Mouse (Mus musculus) olfactory bulb, adult 2 months (tissue): ENCODE data around the gene Olfr1394.

ENCODE experiments used
- CTCF ChIP-seq: fragments of 200-500 bp; IDR thresholded peaks from 2 replicates; pipeline ENCODE4 v1.5.1; 2012; ENCODE audit warnings: low read depth, mild to moderate bottlenecking, low read length, moderate library complexity; ENCODE audit not compliant: insufficient read depth
- POLR2A ChIP-seq: fragments of 200-500 bp; IDR thresholded peaks from 2 replicates; pipeline ENCODE4 v1.6.1; 2012; ENCODE audit warnings: mild to moderate bottlenecking, low read depth, low read length, moderate library complexity; ENCODE audit not compliant: insufficient read depth

DNA sequence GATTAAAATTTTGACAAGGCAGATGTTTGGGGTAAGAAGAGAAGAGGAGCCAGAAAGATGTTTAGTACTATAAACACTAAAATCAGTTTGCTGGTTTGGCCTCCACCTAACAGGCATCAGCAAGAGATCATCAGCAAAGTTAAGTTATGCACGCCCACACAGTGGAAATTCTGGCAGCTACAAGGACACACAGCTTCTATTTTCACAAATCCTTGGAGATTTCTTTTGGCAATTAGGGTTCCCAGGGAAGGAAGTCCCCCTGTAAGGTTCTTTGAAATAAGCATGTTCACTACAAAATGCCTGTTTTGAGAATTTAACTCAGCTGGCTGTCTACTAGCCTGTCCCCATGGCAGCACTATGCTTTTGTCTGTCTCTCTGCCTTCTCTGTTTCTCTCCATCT lies 43.2 kb upstream of the Olfr1394 start:
- TF ChIP-seq POLR2A (no peak), CTCF (no peak)
